Mouse (Mus musculus): ENCODE measurements around the gene Naga.

DNA sequence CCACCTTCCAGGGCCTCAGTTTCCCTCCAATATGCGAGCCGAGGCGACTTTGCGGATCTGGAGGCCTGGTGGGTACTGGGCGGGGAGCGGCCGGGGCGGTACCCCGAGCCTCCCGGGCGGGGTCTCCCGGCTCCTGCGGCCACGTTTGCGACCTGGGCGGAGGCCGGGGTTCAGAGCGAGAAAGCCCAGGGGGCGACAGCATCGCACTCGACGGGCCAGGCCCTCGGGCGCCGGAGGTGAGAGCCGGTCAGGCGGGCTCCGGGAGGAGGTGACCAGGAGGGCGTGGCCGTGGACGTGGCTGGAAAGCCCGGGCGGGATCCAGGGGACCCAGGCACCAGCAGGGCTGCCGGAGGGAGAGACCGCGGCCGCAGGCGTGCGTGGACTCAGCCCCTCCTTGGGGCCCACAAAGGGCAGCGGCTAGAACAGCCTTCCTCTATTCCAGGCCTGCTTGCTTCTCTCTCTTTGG lies 2.3 kb upstream of the Naga start:
- TF ChIP-seq CTCF (IDR thresholded peaks at IDR 0.05; ENCODE audit: extremely low read depth, insufficient read length, insufficient replicate concordance, low read depth, low read length) (no peak), POLR2A (IDR thresholded peaks at IDR 0.05; ENCODE audit: low read depth, low read length) (0 out of 2 replicates have a peak, but pooled peaks have one; percentile 42)
